Mouse (Mus musculus) embryonic fibroblast, embryonic 13.5 days (primary cell): Measurements from ENCODE around the gene Cd36.
"Not testable (repeated sequence)": the region's sequence is repeated elsewhere in the genome, so short reads cannot be mapped to it uniquely, and the experiment has no call there.

ENCODE experiments used
- CTCF ChIP-seq: IDR thresholded peaks from 2 replicates; pipeline ENCODE4 v1.5.1; 2011; ENCODE audit warnings: mild to moderate bottlenecking, control low read depth, low read length, moderate library complexity, borderline replicate concordance; ENCODE audit not compliant: insufficient read depth
- POLR2A ChIP-seq: IDR thresholded peaks from 2 replicates; pipeline ENCODE4 v1.6.1; 2011; ENCODE audit warnings: low read depth, mild to moderate bottlenecking, control low read depth, low read length, moderate library complexity

DNA sequence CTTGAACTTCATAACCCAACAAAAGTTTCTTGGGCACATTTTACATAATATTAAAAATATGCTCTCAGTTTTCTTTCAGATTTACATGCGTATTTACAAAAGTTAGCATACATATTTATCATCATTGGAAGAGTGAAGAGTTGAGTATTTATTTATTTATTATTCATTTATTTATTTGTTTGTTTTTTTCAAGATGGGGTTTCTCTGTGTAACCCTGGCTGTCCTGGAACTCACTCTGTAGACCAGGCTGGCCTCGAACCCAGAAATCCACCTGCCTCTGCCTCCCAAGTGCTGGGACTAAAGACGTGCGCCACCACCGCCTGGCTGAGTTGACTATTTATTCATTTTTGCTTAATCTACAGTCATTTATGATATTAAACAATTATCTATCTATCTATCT is 9.0 kb upstream of the Cd36 start:
- TF ChIP-seq CTCF, POLR2A: not testable (repeated sequence)
